Mouse (Mus musculus) embryonic facial prominence, embryonic 11.5 days (tissue): Measurements from ENCODE around the gene Wnt6. TPM values are rescaled to one million over a fixed set of nuclear protein-coding genes. Genes with fewer than 3 reads are reported as not detected.
A peak's percentile ranks its signal among the peaks of the same experiment; 100 is the strongest.
"Not testable (repeated sequence)": the region's sequence is repeated elsewhere in the genome, so short reads cannot be mapped to it uniquely, and the experiment has no call there.

Source experiments
- ATAC-seq: fragments of 200-750 bp; cut with Nextera tagmentation; replicated peaks from 2 replicates; pipeline ENCODE4 v1.8.0; 2017; ENCODE audit warnings: low read depth; ENCODE audit not compliant: insufficient number of reproducible peaks, low FRiP score, low TSS enrichment
- DNase-seq: peaks from one replicate; pipeline ENCODE4 v3.0.0-alpha.2; 2015; ENCODE audit warnings: low spot score
- H3K27ac ChIP-seq: fragments of 300-500 bp; sonication (generic); replicated peaks from 2 replicates; pipeline ENCODE4 v1.5.1; 2014; ENCODE audit warnings: mild to moderate bottlenecking, low read depth, low read length, control low read depth
- H3K27me3 ChIP-seq: fragments of 300-500 bp; sonication (generic); 2 replicates; pipeline ENCODE4 v1.6.1; 2014; ENCODE audit warnings: mild to moderate bottlenecking, low read length, moderate library complexity, mixed read lengths; ENCODE audit not compliant: control insufficient read depth, insufficient read depth
- H3K36me3 ChIP-seq: fragments of 300-500 bp; sonication (generic); replicated peaks from 2 replicates; pipeline ENCODE4 v1.6.1; 2014; ENCODE audit warnings: low read depth, mild to moderate bottlenecking, low read length, moderate library complexity, mixed read lengths; ENCODE audit not compliant: control insufficient read depth, insufficient read depth
- H3K4me1 ChIP-seq: fragments of 300-500 bp; sonication (generic); 2 replicates; pipeline ENCODE4 v1.6.1; 2014; ENCODE audit warnings: low read length, mixed read lengths; ENCODE audit not compliant: control insufficient read depth, insufficient read depth
- H3K4me2 ChIP-seq: fragments of 300-500 bp; sonication (generic); 2 replicates; pipeline ENCODE4 v1.6.1; 2014; ENCODE audit warnings: low read depth, mild to moderate bottlenecking, control low read depth, low read length, moderate library complexity
- H3K4me3 ChIP-seq: fragments of 300-500 bp; sonication (generic); 2 replicates; pipeline ENCODE4 v1.5.1; 2014; ENCODE audit warnings: low read depth, low read length, control low read depth
- H3K9ac ChIP-seq: fragments of 300-500 bp; sonication (generic); replicated peaks from 2 replicates; pipeline ENCODE4 v1.6.1; 2014; ENCODE audit warnings: mild to moderate bottlenecking, control low read depth, low read length
- H3K9me3 ChIP-seq: fragments of 300-500 bp; sonication (generic); replicated peaks from 2 replicates; pipeline ENCODE4 v1.6.1; 2016; ENCODE audit warnings: mild to moderate bottlenecking, low read length, inconsistent platforms, mixed read lengths; ENCODE audit not compliant: control insufficient read depth
- WGBS: fragments of 180-500 bp; shearing (Covaris S2); extraction: QIAGEN DNeasy Blood & Tissue Kit; methylation state at CpG from one replicate; pipeline ENCODE4 v1.1.7; 2014; 5-methylcytosine and 5-hydroxymethylcytosine counted together
- polyA plus RNA-seq: library from polyadenylated mRNA; unstranded; fragments of >200 nt; fragmentation: Nextera tagmentation; extraction: Ambion mirVana; gene quantifications from 2 replicates; pipeline ENCODE4 v1.2.1, GENCODE M21; 2014

The Wnt6 gene
- polyA plus RNA-seq, 1 experiment from 2014 or later: 15.5 TPM

GRCm38 (mm10) chr1:74814931-74815647 lies 43.4 kb downstream of the Wnt6 start:
- H3K9ac ChIP-seq: no peak overlapping the region
- no peaks in the 10 kb centered on the region for H3K4me1 ChIP-seq
- no peak overlapping the region for H3K4me3 ChIP-seq
- no peak overlapping the region for H3K27ac ChIP-seq
- DNase-seq (no peak), ATAC-seq (no peak)
- H3K4me2 ChIP-seq: no peak overlapping the region
- no peaks in the 10 kb centered on the region for H3K36me3 ChIP-seq
- H3K27me3 ChIP-seq: no peaks in the 10 kb centered on the region
- H3K9me3 ChIP-seq: no peaks in the 10 kb centered on the region
- 81% methylated on average over 9 of the region's 9 CpGs for WGBS

GRCm38 (mm10) chr1:74815965-74816364 lies 44.3 kb downstream of the Wnt6 start:
- not testable (repeated sequence) for H3K4me3 ChIP-seq, ATAC-seq, H3K4me1 ChIP-seq, H3K4me2 ChIP-seq, H3K9ac ChIP-seq, H3K27ac ChIP-seq, H3K36me3 ChIP-seq, H3K9me3 ChIP-seq, DNase-seq, H3K27me3 ChIP-seq
- 93% methylated on average over 6 of the region's 6 CpGs for WGBS

- H3K9ac ChIP-seq: peak overlapping the region; percentile 80
Measured at GRCm38 (mm10) chr1:74816612-74817199, 45.0 kb downstream of the Wnt6 start.

GRCm38 (mm10) chr1:74817219-74817618 lies 45.5 kb downstream of the Wnt6 start:
- Histone ChIP-seq H3K27me3 (no peaks in the 10 kb centered on the region), H3K4me3 (peak overlapping the region; percentile 60), H3K9ac (peak overlapping the region; percentile 80), H3K4me1 (no peaks in the 10 kb centered on the region), H3K27ac (peak overlapping the region; percentile 49), H3K4me2 (peak overlapping the region; percentile 63), H3K9me3 (no peaks in the 10 kb centered on the region), H3K36me3 (no peaks in the 10 kb centered on the region)
- 16% methylated on average over 14 of the region's 14 CpGs for WGBS
- ATAC-seq (no peak), DNase-seq (no peak)

More at GRCm38 (mm10) chr1:74816612-74817199, 45.0 kb downstream of the Wnt6 start:
- Histone ChIP-seq H3K36me3 (no peaks in the 10 kb centered on the region), H3K9me3 (no peaks in the 10 kb centered on the region), H3K27ac (peak overlapping the region; percentile 49), H3K4me1 (no peaks in the 10 kb centered on the region), H3K4me3 (peak overlapping the region; percentile 60), H3K4me2 (peak overlapping the region; percentile 63), H3K27me3 (no peaks in the 10 kb centered on the region)
- DNase-seq: peak; percentile 94
- peak; percentile 82 for ATAC-seq
- WGBS: 6% methylated on average over 38 of the region's 38 CpGs

- no peaks in the 10 kb centered on the region for H3K4me1 ChIP-seq
- no peaks in the 10 kb centered on the region for H3K9me3 ChIP-seq
- ATAC-seq: no peak
- no peaks in the 10 kb centered on the region for H3K36me3 ChIP-seq
- no peak for DNase-seq
- H3K27me3 ChIP-seq: no peaks in the 10 kb centered on the region
- 88% methylated on average over 1 of the region's 1 CpGs for WGBS
- no peak overlapping the region for H3K27ac ChIP-seq
- no peak overlapping the region for H3K9ac ChIP-seq
- H3K4me3 ChIP-seq: no peak overlapping the region
- no peak overlapping the region for H3K4me2 ChIP-seq
Measured at GRCm38 (mm10) chr1:74818509-74818908, 46.8 kb downstream of the Wnt6 start.

- H3K9me3 ChIP-seq, H3K36me3 ChIP-seq, ATAC-seq, H3K4me1 ChIP-seq, H3K27ac ChIP-seq, H3K9ac ChIP-seq, H3K27me3 ChIP-seq, DNase-seq, H3K4me3 ChIP-seq, H3K4me2 ChIP-seq: not testable (repeated sequence)
- WGBS: 90% methylated on average over 4 of the region's 4 CpGs
Measured at GRCm38 (mm10) chr1:74823598-74823997, 51.9 kb downstream of the Wnt6 start.

- H3K36me3 ChIP-seq: no peaks in the 10 kb centered on the region
- H3K27ac ChIP-seq: no peak overlapping the region
- H3K4me3 ChIP-seq: no peak overlapping the region
- H3K9me3 ChIP-seq: no peaks in the 10 kb centered on the region
- H3K4me1 ChIP-seq: no peaks in the 10 kb centered on the region
- ATAC-seq (no peak), DNase-seq (peak; percentile 47)
- no peak overlapping the region for H3K4me2 ChIP-seq
- H3K9ac ChIP-seq: no peak overlapping the region
- 21% methylated on average over 14 of the region's 14 CpGs for WGBS
- no peaks in the 10 kb centered on the region for H3K27me3 ChIP-seq
Measured at GRCm38 (mm10) chr1:74824518-74825302, 53.0 kb downstream of the Wnt6 start.

GRCm38 (mm10) chr1:74830061-74830460 lies 58.4 kb downstream of the Wnt6 start:
- H3K9me3 ChIP-seq: no peaks in the 10 kb centered on the region
- H3K27ac ChIP-seq: no peak overlapping the region
- H3K4me2 ChIP-seq: no peak overlapping the region
- ATAC-seq: no peak
- H3K27me3 ChIP-seq: no peaks in the 10 kb centered on the region
- no peaks in the 10 kb centered on the region for H3K36me3 ChIP-seq
- no peaks in the 10 kb centered on the region for H3K4me1 ChIP-seq
- no peak overlapping the region for H3K4me3 ChIP-seq
- 76% methylated on average over 9 of the region's 9 CpGs for WGBS
- H3K9ac ChIP-seq: no peak overlapping the region
- no peak for DNase-seq
